Mouse (Mus musculus) myocyte (in vitro differentiated cells): ENCODE measurements around the gene Lbhd2. TPM values are rescaled to one million over a fixed set of nuclear protein-coding genes. Genes with fewer than 3 reads are reported as not detected.

ENCODE experiments used
- H3K27me3 ChIP-seq: one replicate; pipeline ENCODE4 v1.6.1; 2011; ENCODE audit not compliant: control insufficient read depth, insufficient read depth, insufficient read length
- H3K36me3 ChIP-seq: one replicate; pipeline ENCODE4 v1.6.1; 2011; ENCODE audit not compliant: control insufficient read depth, insufficient read depth
- H3K4me2 ChIP-seq: one replicate; pipeline ENCODE4 v1.6.1; 2011; ENCODE audit warnings: low read depth, control low read depth
- H3K4me3 ChIP-seq: one replicate; pipeline ENCODE4 v1.5.1; 2011; ENCODE audit warnings: mild to moderate bottlenecking, control low read depth, moderate library complexity
- H3K79me2 ChIP-seq: one replicate; pipeline ENCODE4 v1.6.1; 2011; ENCODE audit not compliant: control insufficient read depth, insufficient read depth
- H3ac ChIP-seq: one replicate; pipeline ENCODE4 v1.6.1; 2011; ENCODE audit not compliant: control insufficient read depth, insufficient read length
- CEBPB ChIP-seq: IDR thresholded peaks from 2 replicates; pipeline ENCODE4 v1.6.1; 2011; ENCODE audit warnings: mild to moderate bottlenecking, moderate library complexity; ENCODE audit not compliant: poor library complexity, insufficient read depth, severe bottlenecking
- E2F4 ChIP-seq: IDR thresholded peaks from one replicate; pipeline ENCODE4 v1.6.1; 2011; ENCODE audit warnings: mild to moderate bottlenecking, control low read depth, moderate library complexity; ENCODE audit not compliant: insufficient read depth
- MAX ChIP-seq: IDR thresholded peaks from one replicate; pipeline ENCODE4 v1.6.1; 2011; ENCODE audit warnings: low read depth, mild to moderate bottlenecking, control low read depth
- MYOD1 ChIP-seq, 3 experiments: IDR thresholded peaks; one replicate each; pipeline ENCODE4 v1.6.1; 2011; ENCODE audit warnings: control low read depth in 2 of 3, low read depth in 2 of 3, mild to moderate bottlenecking in 2 of 3, moderate library complexity in 1 of 3; ENCODE audit not compliant: insufficient read length in 2 of 3, control insufficient read depth in 1 of 3
- MYOG ChIP-seq, 3 experiments: IDR thresholded peaks; one replicate each; pipeline ENCODE4 v1.6.1; 2011; ENCODE audit warnings: control low read depth in 2 of 3, low read depth in 2 of 3, mild to moderate bottlenecking in 2 of 3; ENCODE audit not compliant: insufficient read length in 2 of 3, control insufficient read depth in 1 of 3, insufficient read depth in 1 of 3
- POLR2A ChIP-seq: IDR thresholded peaks from one replicate; pipeline ENCODE4 v1.6.1; 2011; ENCODE audit warnings: low read depth, mild to moderate bottlenecking, control low read depth, moderate library complexity; ENCODE audit not compliant: insufficient read length
- POLR2AphosphoS2 ChIP-seq: IDR thresholded peaks from one replicate; pipeline ENCODE4 v1.6.1; 2011; ENCODE audit warnings: low read depth, control low read depth; ENCODE audit not compliant: insufficient read length
- REST ChIP-seq: IDR thresholded peaks from one replicate; pipeline ENCODE4 v1.6.1; 2011; ENCODE audit warnings: mild to moderate bottlenecking, control low read depth, moderate library complexity; ENCODE audit not compliant: insufficient read depth, insufficient read length
- SRF ChIP-seq: IDR thresholded peaks from one replicate; pipeline ENCODE4 v1.6.1; 2011; ENCODE audit warnings: low read depth; ENCODE audit not compliant: control insufficient read depth, insufficient read length
- TCF12 ChIP-seq: IDR thresholded peaks from one replicate; pipeline ENCODE4 v1.6.1; 2011; ENCODE audit warnings: mild to moderate bottlenecking, control low read depth; ENCODE audit not compliant: poor library complexity, insufficient read depth, severe bottlenecking
- TCF3 ChIP-seq: IDR thresholded peaks from one replicate; pipeline ENCODE4 v1.6.1; 2011; ENCODE audit warnings: low read depth, control low read depth; ENCODE audit not compliant: insufficient read length
- USF1 ChIP-seq: IDR thresholded peaks from one replicate; pipeline ENCODE4 v1.6.1; 2011; ENCODE audit warnings: low read depth, mild to moderate bottlenecking, control low read depth, moderate library complexity
- polyA plus RNA-seq: library from polyadenylated mRNA; unstranded; fragments of >200 nt; fragmentation: generic; extraction: Trizol; gene quantifications from one replicate; pipeline ENCODE4 v1.2.1, GENCODE M21; 2012; ENCODE audit warnings: missing spikeins

The Lbhd2 gene
- polyA plus RNA-seq, 1 experiment = not detected

GRCm38 (mm10) chr12:111425789-111426460, 19.3 kb downstream of the Lbhd2 start:
- H3K27me3 ChIP-seq = no peaks in the 10 kb centered on the region
- H3K79me2 ChIP-seq = no peaks in the 10 kb centered on the region
- H3ac ChIP-seq = no peak overlapping the region
- TF ChIP-seq MYOG (IDR thresholded peaks at IDR 0.05; ENCODE audit: control insufficient read depth in 1 of 3, insufficient read depth in 1 of 3, insufficient read length in 2 of 3, low read depth in 2 of 3) (no peak), SRF (peak; percentile 31), CEBPB (no peak)
- H3K4me3 ChIP-seq = no peak overlapping the region
- no peaks in the 10 kb centered on the region for H3K36me3 ChIP-seq
- H3K4me2 ChIP-seq = peak overlapping the region; percentile 78

- Histone ChIP-seq H3K4me3 (no peak overlapping the region), H3K36me3 (no peaks in the 10 kb centered on the region), H3ac (no peak overlapping the region), H3K4me2 (no peak overlapping the region), H3K79me2 (no peaks in the 10 kb centered on the region), H3K27me3 (no peaks in the 10 kb centered on the region)
- TF ChIP-seq E2F4 (no peak), TCF3 (no peak), TCF12 (no peak), POLR2AphosphoS2 (no peak), MYOG (IDR thresholded peaks at IDR 0.05; ENCODE audit: control insufficient read depth in 1 of 3, insufficient read depth in 1 of 3, insufficient read length in 2 of 3, low read depth in 2 of 3) (no peak), MYOD1 (IDR thresholded peaks at IDR 0.05; ENCODE audit: control insufficient read depth in 1 of 3, insufficient read length in 2 of 3, low read depth in 2 of 3) (no peak), CEBPB (no peak), MAX (no peak), POLR2A (no peak), USF1 (no peak), REST (no peak), SRF (no peak)
Observed at GRCm38 (mm10) chr12:111427438-111428113, 21.0 kb downstream of the Lbhd2 start.

- Histone ChIP-seq H3K27me3 (no peaks in the 10 kb centered on the region), H3K79me2 (no peaks in the 10 kb centered on the region), H3K4me3 (peak overlapping the region; percentile 39), H3K4me2 (peak overlapping the region; percentile 98), H3ac (no peak overlapping the region), H3K36me3 (no peaks in the 10 kb centered on the region)
- TF ChIP-seq E2F4 (no peak), POLR2AphosphoS2 (no peak), TCF3 (no peak), MYOG (IDR thresholded peaks at IDR 0.05; ENCODE audit: control insufficient read depth in 1 of 3, insufficient read depth in 1 of 3, insufficient read length in 2 of 3, low read depth in 2 of 3) (no peak), SRF (no peak), CEBPB (no peak), USF1 (no peak), TCF12 (no peak)
Observed at GRCm38 (mm10) chr12:111428364-111428763, 21.8 kb downstream of the Lbhd2 start.

GRCm38 (mm10) chr12:111428961-111429911, 22.6 kb downstream of the Lbhd2 start:
- Histone ChIP-seq H3K27me3 (no peaks in the 10 kb centered on the region), H3K79me2 (no peaks in the 10 kb centered on the region), H3K4me3 (peak overlapping the region; percentile 39), H3K36me3 (no peaks in the 10 kb centered on the region), H3K4me2 (peak overlapping the region; percentile 98), H3ac (peak overlapping the region; percentile 5)
- TF ChIP-seq POLR2AphosphoS2 = peak; percentile 99
- TF ChIP-seq POLR2A = peak; percentile 92
- no peak for TF ChIP-seq TCF12
- peak in 1 of 3 experiments; percentile 9 for TF ChIP-seq MYOG (IDR thresholded peaks at IDR 0.05; ENCODE audit: control insufficient read depth in 1 of 3, insufficient read depth in 1 of 3, insufficient read length in 2 of 3, low read depth in 2 of 3)
- no peak for TF ChIP-seq E2F4
- no peak for TF ChIP-seq TCF3
- peak in 1 of 3 experiments; percentile 19 for TF ChIP-seq MYOD1 (IDR thresholded peaks at IDR 0.05; ENCODE audit: control insufficient read depth in 1 of 3, insufficient read length in 2 of 3, low read depth in 2 of 3)
- peak; percentile 25 for TF ChIP-seq MAX
